Mouse (Mus musculus): ENCODE results near the gene Zfp57. TPM values are rescaled to one million over a fixed set of nuclear protein-coding genes. Genes with fewer than 3 reads are reported as not detected.

The Zfp57 gene
- polyA plus RNA-seq (2015; fragmentation: Nextera tagmentation; extraction: Ambion mirVana), result 2.9 and 3.4 TPM in 2 replicates

GRCm38 (mm10) chr17:37000863-37001262 is at the start of gene Zfp57:
Zfp57 (plus strand) TSS chr17:37001163.
- H3K27ac ChIP-seq (ENCODE audit: low read length), result no peak within 1 kb of the TSS
- H3K36me3 ChIP-seq (ENCODE audit: control insufficient read depth, insufficient read depth), result no peaks in the 10 kb centered on the region
- H3K4me1 ChIP-seq (ENCODE audit: control insufficient read depth, low read depth, low read length), result no peaks in the 10 kb centered on the region; the same call in 1 of the 2 replicates
- no peak for ATAC-seq (ENCODE audit: low read depth)
- no peaks in the 10 kb centered on the region for H3K9me3 ChIP-seq (replicated peaks; ENCODE audit: control insufficient read depth, low read length)
- no peak within 1 kb of the TSS for H3K9ac ChIP-seq (ENCODE audit: low read depth, low read length)
- H3K4me3 ChIP-seq (ENCODE audit: low read depth, low read length), result no peak within 1 kb of the TSS
- 72% methylated on average over 7 of the region's 7 CpGs for WGBS (ENCODE audit: insufficient replicate concordance)
- no peak within 1 kb of the TSS for H3K4me2 ChIP-seq (ENCODE audit: low read depth, low read length)
- H3K27me3 ChIP-seq (ENCODE audit: control insufficient read depth, insufficient read depth, low read depth, low read length), result peaks cover 11% of the 10 kb centered on the region

GRCm38 (mm10) chr17:36952631-36953030 is 48.3 kb upstream of the Zfp57 start:
- no peak overlapping the region for H3K27ac ChIP-seq (ENCODE audit: low read length)
- no peak overlapping the region for H3K4me2 ChIP-seq (ENCODE audit: low read depth, low read length)
- H3K9ac ChIP-seq (ENCODE audit: low read depth, low read length), result no peak overlapping the region
- 78% methylated on average over 2 of the region's 2 CpGs for WGBS (ENCODE audit: insufficient replicate concordance)
- H3K4me3 ChIP-seq (ENCODE audit: low read depth, low read length), result no peak overlapping the region
- no peak for ATAC-seq (ENCODE audit: low read depth)
- H3K9me3 ChIP-seq (replicated peaks; ENCODE audit: control insufficient read depth, low read length), result no peaks in the 10 kb centered on the region
- H3K4me1 ChIP-seq (ENCODE audit: control insufficient read depth, low read depth, low read length), result peaks cover 11% of the 10 kb centered on the region
- H3K27me3 ChIP-seq (ENCODE audit: control insufficient read depth, insufficient read depth, low read depth, low read length), result peaks cover 6% of the 10 kb centered on the region
- peaks cover 8% of the 10 kb centered on the region; the same call in 1 of the 2 replicates for H3K36me3 ChIP-seq (ENCODE audit: control insufficient read depth, insufficient read depth)

- Histone ChIP-seq H3K9ac (ENCODE audit: low read depth, low read length) (no peak overlapping the region), H3K4me1 (ENCODE audit: control insufficient read depth, low read depth, low read length) (peaks cover 14% of the 10 kb centered on the region), H3K27ac (ENCODE audit: low read length) (no peak overlapping the region), H3K36me3 (ENCODE audit: control insufficient read depth, insufficient read depth) (peaks cover 8% of the 10 kb centered on the region; the same call in 1 of the 2 replicates), H3K27me3 (ENCODE audit: control insufficient read depth, insufficient read depth, low read depth, low read length) (peaks cover 3% of the 10 kb centered on the region), H3K4me3 (ENCODE audit: low read depth, low read length) (no peak overlapping the region), H3K9me3 (replicated peaks; ENCODE audit: control insufficient read depth, low read length) (no peaks in the 10 kb centered on the region), H3K4me2 (ENCODE audit: low read depth, low read length) (no peak overlapping the region)
- WGBS (ENCODE audit: insufficient replicate concordance), result 57% methylated on average over 1 of the region's 1 CpGs
- ATAC-seq (ENCODE audit: low read depth), result no peak
Observed at GRCm38 (mm10) chr17:36953062-36953461, 47.9 kb upstream of the Zfp57 start.

GRCm38 (mm10) chr17:36957999-36958743 is 42.8 kb upstream of the Zfp57 start, which contains the start of the genes Znrd1 and Znrd1as:
Znrd1 (minus strand) TSS chr17:36958559.
Znrd1as (plus strand) TSS chr17:36958592.
- Histone ChIP-seq H3K27ac (ENCODE audit: low read length) (peak within 1 kb of the TSS; percentile 67), H3K9ac (ENCODE audit: low read depth, low read length) (peak within 1 kb of the TSS; percentile 79), H3K4me1 (ENCODE audit: control insufficient read depth, low read depth, low read length) (peaks cover 11% of the 10 kb centered on the region), H3K36me3 (ENCODE audit: control insufficient read depth, insufficient read depth) (no peaks in the 10 kb centered on the region), H3K4me2 (ENCODE audit: low read depth, low read length) (peak within 1 kb of the TSS; percentile 91), H3K9me3 (replicated peaks; ENCODE audit: control insufficient read depth, low read length) (no peaks in the 10 kb centered on the region), H3K4me3 (ENCODE audit: low read depth, low read length) (peak within 1 kb of the TSS; percentile 80), H3K27me3 (ENCODE audit: control insufficient read depth, insufficient read depth, low read depth, low read length) (no peaks in the 10 kb centered on the region)
- under 1% methylated on average over 46 of the region's 46 CpGs for WGBS (ENCODE audit: insufficient replicate concordance)
- ATAC-seq (ENCODE audit: low read depth), result peak; percentile 98

- Histone ChIP-seq H3K9ac (ENCODE audit: low read depth, low read length) (peak overlapping the region; percentile 74), H3K4me3 (ENCODE audit: low read depth, low read length) (peak overlapping the region; percentile 80)
- WGBS (ENCODE audit: insufficient replicate concordance), result 14% methylated on average over 12 of the region's 12 CpGs
Observed at GRCm38 (mm10) chr17:36958884-36959283, 42.1 kb upstream of the Zfp57 start.

GRCm38 (mm10) chr17:36961125-36961524 is 39.8 kb upstream of the Zfp57 start:
- no peak overlapping the region for H3K27ac ChIP-seq (ENCODE audit: low read length)
- WGBS (ENCODE audit: insufficient replicate concordance), result 43% methylated on average over 1 of the region's 1 CpGs
- no peaks in the 10 kb centered on the region for H3K9me3 ChIP-seq (replicated peaks; ENCODE audit: control insufficient read depth, low read length)
- no peak overlapping the region for H3K9ac ChIP-seq (ENCODE audit: low read depth, low read length)
- H3K4me2 ChIP-seq (ENCODE audit: low read depth, low read length), result no peak overlapping the region
- no peaks in the 10 kb centered on the region for H3K27me3 ChIP-seq (ENCODE audit: control insufficient read depth, insufficient read depth, low read depth, low read length)
- no peak for ATAC-seq (ENCODE audit: low read depth)
- H3K36me3 ChIP-seq (ENCODE audit: control insufficient read depth, insufficient read depth), result no peaks in the 10 kb centered on the region
- H3K4me1 ChIP-seq (ENCODE audit: control insufficient read depth, low read depth, low read length), result peaks cover 11% of the 10 kb centered on the region
- no peak overlapping the region for H3K4me3 ChIP-seq (ENCODE audit: low read depth, low read length)

More at GRCm38 (mm10) chr17:36958884-36959283, 42.1 kb upstream of the Zfp57 start:
- Histone ChIP-seq H3K4me1 (ENCODE audit: control insufficient read depth, low read depth, low read length) (peaks cover 11% of the 10 kb centered on the region), H3K27ac (ENCODE audit: low read length) (0 out of 2 replicates have a peak overlapping the region, but pooled peaks have one; percentile 33), H3K36me3 (ENCODE audit: control insufficient read depth, insufficient read depth) (no peaks in the 10 kb centered on the region), H3K4me2 (ENCODE audit: low read depth, low read length) (peak overlapping the region; percentile 91), H3K27me3 (ENCODE audit: control insufficient read depth, insufficient read depth, low read depth, low read length) (no peaks in the 10 kb centered on the region), H3K9me3 (replicated peaks; ENCODE audit: control insufficient read depth, low read length) (no peaks in the 10 kb centered on the region)
- no peak for ATAC-seq (ENCODE audit: low read depth)

GRCm38 (mm10) chr17:36966875-36967274 is 34.1 kb upstream of the Zfp57 start:
- Histone ChIP-seq H3K9ac (ENCODE audit: low read depth, low read length) (no peak overlapping the region), H3K36me3 (ENCODE audit: control insufficient read depth, insufficient read depth) (no peaks in the 10 kb centered on the region), H3K4me2 (ENCODE audit: low read depth, low read length) (no peak overlapping the region), H3K4me1 (ENCODE audit: control insufficient read depth, low read depth, low read length) (no peaks in the 10 kb centered on the region), H3K4me3 (ENCODE audit: low read depth, low read length) (no peak overlapping the region), H3K9me3 (replicated peaks; ENCODE audit: control insufficient read depth, low read length) (no peaks in the 10 kb centered on the region), H3K27me3 (ENCODE audit: control insufficient read depth, insufficient read depth, low read depth, low read length) (no peaks in the 10 kb centered on the region), H3K27ac (ENCODE audit: low read length) (no peak overlapping the region)
- no peak for ATAC-seq (ENCODE audit: low read depth)
- WGBS (ENCODE audit: insufficient replicate concordance), result 21% methylated on average over 1 of the region's 1 CpGs

GRCm38 (mm10) chr17:36970316-36970890 is 30.6 kb upstream of the Zfp57 start:
- no peak overlapping the region for H3K27ac ChIP-seq (ENCODE audit: low read length)
- no peak overlapping the region for H3K4me2 ChIP-seq (ENCODE audit: low read depth, low read length)
- no peaks in the 10 kb centered on the region for H3K27me3 ChIP-seq (ENCODE audit: control insufficient read depth, insufficient read depth, low read depth, low read length)
- WGBS (ENCODE audit: insufficient replicate concordance), result 66% methylated on average over 14 of the region's 14 CpGs
- H3K9ac ChIP-seq (ENCODE audit: low read depth, low read length), result no peak overlapping the region
- no peaks in the 10 kb centered on the region for H3K4me1 ChIP-seq (ENCODE audit: control insufficient read depth, low read depth, low read length)
- no peaks in the 10 kb centered on the region for H3K36me3 ChIP-seq (ENCODE audit: control insufficient read depth, insufficient read depth)
- H3K9me3 ChIP-seq (replicated peaks; ENCODE audit: control insufficient read depth, low read length), result no peaks in the 10 kb centered on the region
- no peak overlapping the region for H3K4me3 ChIP-seq (ENCODE audit: low read depth, low read length)
- peak; percentile 80 for ATAC-seq (ENCODE audit: low read depth)
